Mouse (Mus musculus) layer of hippocampus, postnatal 36 days (tissue): ENCODE data around the gene Tamm41. TPM values are rescaled to one million over a fixed set of nuclear protein-coding genes. Genes with fewer than 3 reads are reported as not detected.

Experiments
- DNase-seq, 2 experiments: peaks; one replicate each; pipeline ENCODE4 v3.0.0; 2022
- total RNA-seq, 2 experiments: library from RNA; stranded (reverse); gene quantifications; 2 replicates each; pipeline ENCODE4 v1.2.3; 2021

Gene Tamm41
- 10 to 100 TPM; 16.2 to 17.3 TPM for total RNA-seq

DNA sequence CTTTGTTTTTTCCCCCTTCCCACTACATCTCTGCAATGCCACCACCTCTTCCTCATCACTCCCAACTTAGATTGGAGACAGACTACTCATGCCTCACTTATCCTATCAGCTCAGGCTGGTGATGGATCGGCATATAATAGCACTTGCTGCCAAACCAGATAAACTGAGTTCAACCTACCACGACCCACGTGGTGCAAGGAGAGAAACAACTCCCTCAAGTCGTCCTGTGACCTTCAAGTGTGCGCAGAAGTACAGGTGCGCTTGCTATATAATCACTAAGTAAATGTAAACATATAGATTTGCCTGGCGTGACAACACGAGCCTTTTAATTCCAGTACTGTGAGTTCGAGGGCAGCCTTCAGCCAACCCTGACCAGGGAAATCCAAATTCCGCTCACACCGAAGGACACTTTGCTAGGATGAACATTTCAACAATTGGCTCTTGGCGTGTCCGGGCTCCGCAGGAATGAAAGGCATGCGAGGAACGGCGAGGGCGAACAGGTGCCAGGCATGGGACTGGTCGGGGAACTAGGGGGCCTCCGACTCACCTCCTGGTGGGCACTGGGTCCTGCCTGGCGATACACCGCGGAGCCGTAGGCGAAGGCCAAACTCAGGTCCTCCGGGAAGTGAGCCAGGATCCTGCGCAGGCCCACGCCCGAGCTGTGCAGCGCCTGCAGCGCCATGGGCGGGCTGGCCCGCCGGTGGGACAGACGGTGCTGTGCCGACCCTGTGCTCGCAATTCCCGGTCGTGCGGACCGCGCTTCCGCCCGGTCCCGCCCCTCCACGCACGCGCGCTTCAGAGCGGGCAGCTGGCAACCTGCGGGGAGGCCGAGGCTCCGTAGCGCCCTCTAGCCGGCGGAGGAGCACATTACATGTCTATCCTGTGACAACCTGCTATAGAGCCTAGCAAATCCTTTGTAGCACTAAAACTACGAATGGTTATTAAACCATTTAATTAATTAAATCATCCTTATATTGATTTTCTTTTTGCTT lies at the start of gene Tamm41:
Gene Tamm41, minus strand, starts transcription at position 774 of the 992 bp plus-strand sequence.
- peak; percentile 87 to 88 for DNase-seq

DNA sequence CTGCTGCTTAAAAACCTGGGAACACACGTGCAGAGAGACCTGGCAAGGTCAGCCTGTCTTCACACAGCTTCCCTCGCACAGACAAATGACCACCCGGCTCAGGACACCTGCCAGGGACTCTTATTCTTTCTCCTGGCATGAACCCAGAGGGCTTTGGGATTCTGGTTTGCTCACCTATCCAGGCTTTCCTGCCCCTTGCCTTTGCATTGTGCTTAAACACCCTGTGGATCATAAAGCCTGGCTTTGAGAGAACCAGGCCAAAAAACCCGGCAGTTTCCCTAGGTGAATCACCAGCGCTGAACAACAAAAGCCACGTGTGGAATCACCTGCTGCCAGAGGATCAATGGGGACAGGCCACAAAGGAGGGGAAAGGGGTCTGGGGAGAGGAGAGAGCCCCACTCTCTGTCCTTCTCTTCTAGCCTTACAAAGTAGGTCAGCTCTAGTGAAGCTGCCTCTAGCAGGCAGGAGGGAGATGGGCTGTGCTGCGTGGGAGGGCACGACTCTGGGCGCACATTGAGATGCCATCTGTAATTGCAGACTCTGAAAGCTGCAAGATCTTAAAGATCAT lies 47.7 kb upstream of the Tamm41 start:
- peak; percentile 72 to 74 for DNase-seq

DNA sequence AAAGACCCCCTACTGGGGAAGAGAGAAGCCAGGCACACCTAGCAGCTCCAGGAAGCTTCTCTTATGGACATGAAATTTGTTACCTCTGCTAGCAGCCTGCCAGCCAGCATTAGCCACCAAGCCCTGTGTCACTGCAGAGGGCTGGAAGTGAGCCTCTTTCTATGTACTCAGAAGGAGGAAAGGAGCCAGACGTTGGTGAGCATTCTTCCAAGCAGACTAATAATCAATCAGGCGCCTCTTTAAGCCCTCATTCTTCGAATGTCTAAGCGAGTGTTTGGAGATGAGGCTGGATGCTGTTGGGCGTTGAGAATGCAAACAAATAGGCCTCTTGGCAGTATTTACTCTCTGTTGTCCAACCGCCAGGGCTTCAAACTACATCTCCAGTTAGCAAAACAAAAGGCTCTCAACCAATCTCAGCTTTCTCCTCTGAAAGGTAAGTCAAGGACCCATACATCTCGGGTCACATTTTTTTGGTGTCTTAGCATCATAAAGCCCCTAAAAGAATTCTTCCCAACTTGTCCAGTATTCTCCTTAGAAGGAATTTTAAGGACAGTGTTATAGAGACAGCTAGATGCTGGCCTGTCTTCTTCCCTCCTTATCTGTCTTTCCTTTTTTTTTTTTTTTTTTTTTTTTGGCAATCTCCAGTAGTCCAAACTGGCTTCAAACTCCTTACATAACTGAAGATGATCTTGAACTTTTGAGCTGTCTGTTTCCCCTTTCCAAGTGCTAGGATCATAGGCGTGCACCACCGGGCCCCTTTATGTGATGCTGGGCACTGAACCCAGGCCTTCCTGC lies 39.3 kb upstream of the Tamm41 start:
- no peak for DNase-seq

DNA sequence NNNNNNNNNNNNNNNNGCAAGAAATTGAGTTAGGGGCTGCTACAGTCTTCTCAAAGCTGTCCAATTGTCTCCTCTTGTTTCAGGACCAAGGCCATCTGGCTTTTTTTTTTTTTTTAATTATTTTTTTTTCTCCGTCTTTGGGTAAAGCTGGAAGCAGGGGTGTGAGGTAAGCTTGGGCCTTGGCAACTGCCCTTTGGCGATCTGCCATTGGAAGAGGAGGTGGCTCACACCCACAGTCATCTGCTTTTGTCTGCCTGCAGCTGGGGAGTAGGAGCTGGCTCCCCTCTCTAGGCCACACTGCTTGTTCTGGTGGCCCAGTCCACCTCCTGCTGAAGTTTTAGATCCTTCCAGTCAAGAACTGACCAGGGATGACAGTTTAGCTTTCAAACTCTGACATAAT lies 34.3 kb upstream of the Tamm41 start:
- DNase-seq: no peak

DNA sequence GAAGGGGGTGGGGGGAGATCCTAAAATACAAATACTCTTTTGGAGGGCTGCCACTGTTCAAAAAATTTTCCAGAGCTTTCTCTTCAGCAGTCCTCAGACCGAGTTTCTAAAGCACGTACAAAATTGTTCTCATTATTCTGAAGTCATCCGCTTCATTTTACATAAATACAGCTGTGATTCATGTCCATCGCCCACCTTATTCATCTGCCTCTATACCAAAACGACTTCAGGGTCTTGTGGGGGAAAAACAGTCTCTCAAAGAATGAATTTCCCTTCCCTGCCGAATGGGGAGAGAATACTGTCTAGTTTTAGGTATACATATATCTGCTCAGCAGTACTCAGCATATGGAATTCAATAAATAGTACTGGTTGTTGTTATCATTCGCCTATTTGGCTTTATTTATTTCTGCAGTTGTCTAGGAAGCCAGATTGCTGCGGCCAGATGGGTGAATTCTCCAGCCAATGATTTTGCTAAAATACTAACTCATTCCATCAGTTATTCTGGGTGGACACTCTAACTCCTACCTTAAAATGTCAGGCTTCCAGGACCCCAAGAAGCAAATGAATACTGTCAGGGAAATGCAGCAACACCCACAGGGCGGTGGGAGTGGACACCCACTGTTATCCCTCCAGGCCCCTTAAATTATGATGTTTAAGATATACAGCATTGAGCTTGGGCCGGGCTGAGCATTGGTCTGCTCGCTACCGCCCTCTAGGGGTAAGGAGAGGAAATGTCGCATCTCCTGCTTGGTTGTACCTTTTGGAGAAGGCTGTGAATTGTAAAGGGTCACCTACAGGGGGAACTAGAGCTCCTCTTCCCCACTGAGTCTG lies 27.9 kb upstream of the Tamm41 start:
- peak in 1 of 2 experiments; percentile 38 for DNase-seq

DNA sequence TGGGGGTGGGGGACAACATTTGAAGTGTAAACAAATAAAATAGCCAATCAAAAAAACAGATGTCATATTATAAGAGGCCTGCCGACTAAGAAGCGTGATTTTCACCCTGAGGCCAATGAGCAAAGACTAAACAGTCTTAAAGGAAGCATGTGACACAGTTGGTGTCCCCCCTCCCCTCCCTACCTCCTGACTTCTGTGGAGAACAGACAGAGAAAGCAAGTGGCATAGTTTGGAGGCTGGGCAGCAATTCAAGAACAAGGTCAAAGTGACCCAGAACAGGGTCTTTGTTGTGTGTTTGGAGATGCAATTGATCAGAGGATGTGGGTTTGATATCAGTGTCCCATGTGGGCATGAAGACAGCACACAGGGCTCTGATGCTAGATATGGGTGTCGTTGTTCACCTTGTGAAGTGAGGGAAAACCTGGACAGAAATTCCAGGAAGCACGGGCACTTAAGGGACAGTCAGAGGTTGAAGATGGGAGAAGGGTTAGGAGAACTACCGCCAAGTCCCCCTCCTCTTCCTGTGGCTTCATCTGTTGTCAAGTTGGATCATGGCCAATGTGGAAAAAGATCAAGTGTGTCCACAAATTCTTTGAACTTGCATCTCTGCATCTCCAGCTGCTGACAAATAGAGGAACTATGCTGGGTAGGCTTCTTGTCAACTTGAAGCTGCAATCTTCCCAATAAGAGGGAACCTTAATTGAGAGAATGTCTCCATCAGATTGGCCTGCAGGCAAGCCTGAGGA lies 25.1 kb upstream of the Tamm41 start:
- no peak for DNase-seq

DNA sequence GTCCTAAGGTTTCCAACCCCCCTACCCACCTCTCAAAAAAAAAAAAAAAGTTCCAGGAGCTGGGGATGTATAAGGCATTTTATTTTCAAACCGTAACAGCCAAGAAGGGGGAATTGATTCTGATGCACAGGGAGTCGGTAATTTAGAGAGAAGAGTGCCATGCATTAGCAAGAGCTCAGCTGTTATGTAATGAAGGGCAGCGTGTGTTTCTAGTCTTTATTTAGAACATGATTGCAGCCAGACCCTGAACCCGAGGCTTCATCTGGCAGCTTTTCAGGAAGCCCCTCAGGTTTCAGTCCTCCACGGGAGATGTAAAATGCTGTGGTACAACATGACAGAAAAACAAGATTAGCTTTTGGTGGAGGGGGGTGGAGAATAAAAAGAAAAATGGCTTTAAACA lies 21.6 kb upstream of the Tamm41 start:
- DNase-seq: no peak

DNA sequence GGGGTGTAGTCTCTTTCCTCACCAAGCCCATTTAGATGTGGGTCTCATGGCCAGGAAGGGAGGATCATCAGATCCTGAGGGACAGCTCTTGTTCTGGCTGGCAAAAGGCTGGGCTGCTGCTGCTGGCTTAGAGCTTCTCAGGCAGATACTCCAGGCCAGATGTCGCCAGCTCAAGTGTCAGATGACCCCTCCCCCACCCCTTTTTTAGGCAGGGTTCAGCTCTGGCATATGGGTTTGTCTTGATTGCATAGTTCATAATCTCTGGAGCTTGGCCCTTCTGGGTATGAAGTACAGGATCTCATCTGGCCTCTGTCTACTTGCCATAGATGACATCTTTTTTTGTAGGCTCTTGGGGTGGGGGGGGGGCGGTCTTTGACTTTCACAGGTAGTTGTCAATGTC lies 19.0 kb upstream of the Tamm41 start:
- DNase-seq: no peak

DNA sequence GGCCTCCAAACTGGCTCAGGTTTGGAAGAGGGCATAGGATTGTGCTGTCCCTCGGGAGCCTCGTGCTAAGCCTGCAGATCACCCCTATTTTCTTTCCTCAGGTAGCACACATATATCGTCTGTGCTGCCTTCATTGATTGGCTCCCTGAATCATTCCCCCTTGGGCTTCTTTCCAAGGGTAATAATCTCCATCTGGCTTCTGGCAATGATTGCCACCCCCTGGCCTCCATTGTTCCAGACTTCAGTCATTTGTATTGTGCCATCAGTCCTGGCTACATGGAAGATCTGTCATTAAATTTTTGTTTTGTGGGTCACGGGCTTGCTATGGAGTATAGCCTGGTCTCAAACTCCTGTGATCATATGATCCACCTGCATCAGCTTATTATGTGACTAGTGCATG lies 17.8 kb upstream of the Tamm41 start:
- no peak for DNase-seq

DNA sequence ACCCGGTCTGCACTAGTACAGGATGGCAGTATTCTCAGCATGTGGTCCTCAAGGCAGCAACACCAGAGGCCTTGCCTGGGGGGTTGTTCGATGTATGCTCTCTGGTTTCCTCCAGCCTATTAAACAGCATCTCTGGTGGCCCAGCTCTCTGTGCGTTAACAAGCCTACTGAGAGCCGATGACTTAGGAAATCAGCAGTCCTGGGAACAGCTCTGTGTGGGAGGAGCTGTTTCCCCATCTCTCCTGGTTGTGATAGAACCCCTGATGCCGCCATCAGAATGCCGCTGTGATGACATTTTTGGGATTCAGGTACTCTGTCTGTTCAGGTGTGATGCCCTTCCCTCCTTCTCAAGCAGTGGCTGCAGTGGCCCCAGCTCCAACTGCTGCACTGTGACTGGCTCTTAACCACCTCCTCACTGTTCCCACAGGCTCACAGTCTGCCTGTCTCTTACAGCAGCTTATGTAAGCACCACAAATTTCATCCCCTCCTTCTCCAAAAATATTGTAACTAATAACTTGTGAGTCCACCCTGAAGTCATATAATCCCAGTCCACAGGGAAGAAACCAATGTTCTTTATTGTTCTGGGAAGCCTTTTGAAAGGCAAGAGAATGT lies 14.0 kb upstream of the Tamm41 start:
- peak in 1 of 2 experiments; percentile 36 for DNase-seq

DNA sequence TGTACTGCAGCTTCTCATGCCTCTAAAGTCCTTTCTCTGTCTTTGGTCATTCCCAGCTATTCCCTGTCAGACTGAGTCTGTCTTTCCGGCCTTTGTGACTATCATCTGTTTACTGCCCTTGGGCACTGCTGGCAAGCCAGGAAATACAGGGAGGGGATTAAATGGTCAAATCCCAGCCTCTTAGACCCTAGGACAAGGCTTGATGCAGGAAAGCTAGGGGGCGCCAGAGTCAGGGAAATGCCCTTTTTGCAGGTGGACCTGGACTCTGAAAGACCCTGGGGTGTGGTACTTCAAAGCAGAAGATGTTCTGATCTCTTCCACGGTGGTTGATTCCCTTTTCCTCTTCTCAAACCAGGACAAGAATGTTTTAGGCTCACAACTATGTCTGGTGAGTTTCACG lies 11.3 kb upstream of the Tamm41 start:
- DNase-seq: peak in 1 of 2 experiments; percentile 48

DNA sequence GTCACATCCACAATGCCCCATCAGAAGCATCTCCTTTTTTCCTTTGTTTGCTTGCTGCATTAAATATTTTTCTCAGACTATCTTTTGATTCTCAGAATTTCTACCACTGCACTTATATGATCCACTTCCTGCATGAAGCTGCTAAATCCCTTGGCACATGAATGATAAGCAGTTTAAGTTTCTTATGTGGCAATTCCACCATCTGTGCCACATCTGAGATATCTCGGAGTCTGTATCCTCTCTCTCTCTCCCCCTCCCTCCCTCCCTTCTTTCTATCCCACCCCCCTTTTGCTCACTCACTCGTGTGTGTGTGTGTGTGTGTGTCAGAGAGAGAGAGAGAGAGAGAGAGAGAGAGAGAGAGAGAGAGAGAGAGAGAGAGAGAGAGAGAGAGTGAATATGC lies 10.1 kb upstream of the Tamm41 start:
- DNase-seq: no peak

DNA sequence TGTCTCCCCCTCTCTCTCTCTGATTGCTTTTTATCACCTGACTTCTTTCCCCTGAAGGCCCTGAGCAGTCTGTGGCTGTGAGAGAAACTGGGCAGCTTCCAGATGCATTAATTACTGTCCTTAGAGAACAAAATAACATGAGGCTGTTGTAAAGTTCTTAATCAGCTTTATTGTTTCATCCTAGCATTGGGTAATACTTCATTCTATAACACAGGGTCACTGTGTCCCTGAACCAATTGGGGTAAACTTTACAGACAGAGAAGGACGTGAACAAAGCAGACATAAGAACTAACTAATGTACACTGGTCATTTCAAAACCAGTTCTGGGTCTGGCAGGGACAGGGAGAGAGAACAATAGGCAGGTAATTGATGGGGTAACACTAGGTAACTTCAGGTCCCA lies 8.4 kb upstream of the Tamm41 start:
- no peak for DNase-seq

DNA sequence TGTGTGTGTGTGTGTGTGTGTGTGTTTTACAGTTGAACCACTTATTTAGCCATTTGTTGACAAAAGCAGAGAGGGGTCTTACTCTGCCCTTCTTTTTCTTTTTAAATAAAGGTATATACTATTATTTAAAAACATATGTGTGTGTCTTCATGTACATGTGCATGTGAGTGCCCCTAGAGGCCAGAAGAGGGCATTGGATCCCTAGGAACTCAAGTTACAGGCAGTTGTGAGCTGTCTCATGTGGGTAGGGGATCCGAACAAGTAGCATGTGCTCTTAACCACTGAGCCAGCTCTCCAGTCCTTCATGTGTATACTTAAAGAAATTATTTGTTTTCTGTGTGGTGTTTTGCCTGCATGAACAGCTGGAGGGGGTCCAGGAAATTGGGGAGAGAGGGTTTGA lies 7.0 kb upstream of the Tamm41 start:
- DNase-seq: no peak

DNA sequence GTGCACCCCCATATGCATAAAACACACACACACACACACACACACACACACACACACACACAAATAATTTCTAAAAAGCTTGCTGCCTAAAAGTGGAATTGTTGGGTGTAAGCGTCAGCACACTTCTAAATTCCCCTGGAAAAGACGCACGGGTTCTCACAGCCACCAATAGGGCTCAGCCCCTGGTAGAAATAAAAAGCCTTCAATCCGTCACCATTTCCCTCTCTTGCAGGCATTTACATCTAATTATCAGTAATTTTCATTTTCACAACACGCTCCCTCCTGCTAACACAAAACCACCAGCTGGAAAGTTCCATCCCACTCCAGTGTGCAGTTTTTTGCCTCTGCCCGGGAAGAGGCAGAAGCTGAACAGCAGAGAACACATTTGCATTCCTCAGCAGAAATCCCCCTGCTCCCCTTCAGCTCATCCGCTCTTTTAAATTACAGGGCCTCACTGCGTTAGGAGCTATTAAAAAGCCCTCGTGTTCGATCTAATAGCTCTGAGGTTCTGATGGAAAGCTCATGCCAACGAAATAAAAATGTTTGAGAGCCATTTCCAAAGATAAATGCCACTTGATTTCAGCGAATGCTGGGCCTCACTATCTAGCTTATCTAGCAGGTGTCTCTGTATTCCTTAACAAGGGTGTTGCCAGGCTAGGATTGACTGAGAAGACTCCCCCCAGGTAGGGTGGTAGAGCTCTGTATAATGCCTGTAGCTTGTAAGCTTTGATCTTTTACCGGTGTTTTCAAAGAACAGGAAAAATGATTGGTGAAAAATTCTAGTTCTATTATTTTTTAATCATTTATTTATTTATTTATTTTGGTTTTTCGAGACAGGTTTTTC lies 6.2 kb upstream of the Tamm41 start:
- peak; percentile 45 to 47 for DNase-seq

DNA sequence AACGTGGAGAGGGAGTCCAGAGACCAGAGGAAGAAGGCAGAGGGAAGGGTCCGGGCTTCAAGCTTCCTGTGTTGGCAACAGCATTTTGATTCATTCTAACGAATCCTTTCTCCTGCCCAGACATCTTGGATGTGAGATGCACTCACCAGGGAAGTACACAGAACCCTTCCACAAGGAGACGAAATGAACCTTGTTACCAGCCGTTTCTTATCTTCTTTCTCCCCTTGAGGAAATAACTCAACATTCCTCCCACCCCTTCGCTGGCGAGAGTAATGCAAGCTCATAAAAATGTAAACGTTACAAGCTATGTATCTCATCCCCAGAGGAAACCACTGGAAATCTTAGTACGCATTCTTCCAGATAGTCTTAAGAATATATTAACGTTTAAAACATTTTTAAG lies 4.9 kb upstream of the Tamm41 start:
- no peak for DNase-seq

DNA sequence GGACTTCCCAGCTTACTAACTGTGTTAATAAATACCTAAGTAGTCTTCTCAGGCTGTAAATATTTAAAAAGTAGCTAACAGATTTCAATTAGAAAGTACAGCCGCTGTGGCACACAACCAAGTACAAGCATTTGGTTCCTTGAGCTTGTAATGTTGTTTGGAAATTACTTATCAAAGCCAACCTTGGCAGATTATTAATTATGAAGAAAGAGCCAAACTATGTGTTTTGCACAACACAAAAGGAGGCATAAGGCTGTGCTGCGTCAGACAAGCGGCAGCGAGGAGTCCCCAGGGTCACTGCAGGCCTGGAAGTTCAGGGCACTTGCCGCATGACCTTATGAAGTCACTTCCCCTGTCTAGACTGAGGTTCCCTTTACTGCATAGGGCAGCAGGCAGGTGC lies 4.2 kb downstream of the Tamm41 start:
- no peak for DNase-seq

DNA sequence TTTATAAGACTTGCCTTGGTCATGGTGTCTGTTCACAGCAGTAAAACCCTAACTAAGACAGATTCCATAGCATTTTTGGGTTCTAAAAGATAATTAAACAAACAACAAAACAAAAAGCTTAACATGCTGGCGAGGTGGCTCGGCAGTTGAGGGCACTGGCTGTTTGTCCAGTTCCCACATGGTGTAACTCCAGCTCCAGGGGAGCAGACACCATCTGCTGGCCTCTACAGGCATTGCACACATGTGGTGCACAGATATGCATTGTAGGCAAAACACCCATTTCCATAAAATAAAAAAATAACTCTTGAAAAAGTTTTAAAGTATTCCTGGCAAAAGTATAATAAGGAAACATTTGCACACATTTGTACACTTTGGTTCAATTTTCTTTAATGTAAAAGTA lies 7.6 kb downstream of the Tamm41 start:
- DNase-seq: no peak

DNA sequence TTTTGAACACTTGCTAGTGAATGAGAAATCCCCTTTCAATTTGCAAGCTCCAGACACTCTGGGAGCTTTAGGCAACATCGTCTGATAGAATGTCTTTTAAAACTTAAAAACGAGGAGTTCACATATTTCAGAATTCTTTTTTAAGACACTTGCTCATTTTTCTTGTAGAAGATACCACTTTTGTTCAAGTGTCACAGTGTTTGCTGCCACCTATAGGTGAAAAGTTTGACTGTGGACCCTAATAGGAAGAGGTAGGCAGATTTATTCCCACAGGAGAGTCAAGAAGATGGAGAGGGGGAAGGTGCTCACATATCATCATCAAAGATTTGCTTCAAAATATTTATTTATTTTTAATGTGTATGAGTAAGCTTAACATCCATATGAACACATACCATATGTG lies 8.4 kb downstream of the Tamm41 start:
- no peak for DNase-seq

DNA sequence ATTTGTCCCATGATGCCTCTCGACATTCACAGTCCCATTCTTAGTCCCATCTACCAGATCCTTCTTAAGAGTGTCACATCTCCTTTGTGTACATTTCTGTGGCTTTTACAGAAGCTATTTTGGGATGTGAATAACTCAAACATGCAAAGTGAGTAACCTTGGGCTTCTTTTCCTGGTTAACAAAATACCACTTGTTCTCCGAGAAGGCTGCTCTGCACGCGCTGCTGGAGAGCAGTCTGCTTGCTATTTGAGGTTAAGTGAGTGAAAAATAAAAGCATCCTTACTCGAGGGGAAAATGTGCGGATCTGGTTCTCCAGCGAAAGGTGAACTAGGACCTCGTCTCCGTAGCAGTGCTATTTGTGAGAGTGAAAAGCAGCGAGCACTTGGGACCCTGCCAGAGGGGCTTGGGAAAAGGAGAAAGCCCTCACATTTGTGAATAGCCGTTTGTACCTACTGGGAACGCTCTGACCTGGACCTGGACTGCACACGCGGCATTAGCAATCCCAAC lies 10.1 kb downstream of the Tamm41 start:
- no peak for DNase-seq
